Mouse (Mus musculus): ENCODE results near the gene Ccnf.

GRCm38 (mm10) chr17:24205284-24205888 lies 45.9 kb downstream of the Ccnf start, which contains the start of gene Tbc1d24:
- TF ChIP-seq EP300 (IDR thresholded peaks at IDR 0.05; ENCODE audit: low read depth) (no peak), CTCF (IDR thresholded peaks at IDR 0.05; ENCODE audit: low read depth) (no peak)
